Mouse (Mus musculus) erythroblast, adult 5-6 weeks (primary cell): Measurements from ENCODE around the gene Eif3b. TPM values are rescaled to one million over a fixed set of nuclear protein-coding genes. Genes with fewer than 3 reads are reported as not detected.
"Not testable (repeated sequence)": the region's sequence is repeated elsewhere in the genome, so short reads cannot be mapped to it uniquely, and the experiment has no call there.

Experiments
- ATAC-seq: replicated peaks from 2 replicates; pipeline ENCODE4 v1.8.0; 2016; ENCODE audit warnings: moderate number of reproducible peaks, mild to moderate bottlenecking, moderate TSS enrichment, inconsistent platforms; ENCODE audit not compliant: poor library complexity, low FRiP score, severe bottlenecking
- total RNA-seq, 2 experiments: library from RNA; stranded (forward) in 1 of 2; stranded (reverse) in 1 of 2; fragments of 150-400 nt in 1 of 2; fragments of 200-764, 138-1000 nt in 1 of 2; gene quantifications; 2 replicates each; pipeline versions ENCODE4 v1.2.3 to v1.2.4; 2015 to 2017; ENCODE audit warnings: low replicate concordance in 2 of 2

Gene Eif3b
- total RNA-seq, 2 experiments from 2014 or later: 17.0 to 58.0 TPM

GRCm38 (mm10) chr5:140461476-140461875 lies 42.3 kb downstream of the Eif3b start:
- ATAC-seq: no peak

GRCm38 (mm10) chr5:140463151-140463550 lies 44.0 kb downstream of the Eif3b start:
- not testable (repeated sequence) for ATAC-seq

GRCm38 (mm10) chr5:140464943-140465342 lies 45.8 kb downstream of the Eif3b start:
- ATAC-seq: no peak

GRCm38 (mm10) chr5:140472336-140472735 lies 53.2 kb downstream of the Eif3b start:
- 0 out of 2 replicates have a peak, but pooled peaks have one; percentile 50 for ATAC-seq

GRCm38 (mm10) chr5:140481458-140481857 lies 62.3 kb downstream of the Eif3b start:
- no peak for ATAC-seq

GRCm38 (mm10) chr5:140491142-140491541 lies 72.0 kb downstream of the Eif3b start:
- ATAC-seq: no peak

- no peak for ATAC-seq
These were observed 73.6 kb downstream of the Eif3b start for GRCm38 (mm10) chr5:140492684-140493233.

Other genes with a start within 250 kb of the Eif3b start
- gene Mad1l1, start 97.8 kb upstream of the Eif3b start, total RNA-seq (2015; ENCODE audit: low replicate concordance): 2.7 and 4.8 TPM in 2 replicates
- 22.4 and 44.6 TPM in 2 replicates for gene Mad1l1, start 97.8 kb upstream of the Eif3b start, total RNA-seq (2017; ENCODE audit: low replicate concordance)
- gene Nudt1, start 97.7 kb upstream of the Eif3b start, total RNA-seq (2015; ENCODE audit: low replicate concordance): 10.0 and 11.7 TPM in 2 replicates
- gene Nudt1, start 97.7 kb upstream of the Eif3b start, total RNA-seq (2017; ENCODE audit: low replicate concordance): 5.3 and 10.3 TPM in 2 replicates
- gene Mrm2, start 87.4 kb upstream of the Eif3b start, total RNA-seq (2015; ENCODE audit: low replicate concordance): 2.5 TPM in 1 of 2 replicates, not detected in the other
- 0.42 and 1.7 TPM in 2 replicates for gene Mrm2, start 87.4 kb upstream of the Eif3b start, total RNA-seq (2017; ENCODE audit: low replicate concordance)
- 1.0 and 1.2 TPM in 2 replicates for gene Snx8, start 30.1 kb upstream of the Eif3b start, total RNA-seq (2015; ENCODE audit: low replicate concordance)
- gene Snx8, start 30.1 kb upstream of the Eif3b start, total RNA-seq (2017; ENCODE audit: low replicate concordance): 0.94 and 1.7 TPM in 2 replicates
- not detected in 2 replicates for gene Gm4869, start 26.3 kb downstream of the Eif3b start, total RNA-seq (2015; ENCODE audit: low replicate concordance)
- not detected in 2 replicates for gene Gm4869, start 26.3 kb downstream of the Eif3b start, total RNA-seq (2017; ENCODE audit: low replicate concordance)
- 28.8 and 30.2 TPM in 2 replicates for gene Chst12, start 86.2 kb downstream of the Eif3b start, total RNA-seq (2015; ENCODE audit: low replicate concordance)
- gene Chst12, start 86.2 kb downstream of the Eif3b start, total RNA-seq (2017; ENCODE audit: low replicate concordance): 7.8 and 11.2 TPM in 2 replicates
- gene Grifin, start 145.7 kb downstream of the Eif3b start, total RNA-seq (2015; ENCODE audit: low replicate concordance): not detected in 2 replicates
- gene Grifin, start 145.7 kb downstream of the Eif3b start, total RNA-seq (2017; ENCODE audit: low replicate concordance): not detected in 2 replicates
- gene Lfng, start 188.0 kb downstream of the Eif3b start, total RNA-seq (2015; ENCODE audit: low replicate concordance): 2.9 and 9.4 TPM in 2 replicates
- gene Lfng, start 188.0 kb downstream of the Eif3b start, total RNA-seq (2017; ENCODE audit: low replicate concordance): 4.4 and 9.9 TPM in 2 replicates
- gene Ttyh3, start 229.7 kb downstream of the Eif3b start, total RNA-seq (2015; ENCODE audit: low replicate concordance): 17.9 and 18.8 TPM in 2 replicates
- 3.7 and 7.0 TPM in 2 replicates for gene Ttyh3, start 229.7 kb downstream of the Eif3b start, total RNA-seq (2017; ENCODE audit: low replicate concordance)